Mouse (Mus musculus) heart, adult 11 months (tissue): ENCODE measurements around the gene Cdc42bpb.

Source experiments
- DNase-seq: peaks from one replicate; pipeline ENCODE4 v3.0.0; 2022

Cdc42bpb gene

GRCm38 (mm10) chr12:111377376-111377973 is at the start of gene Cdc42bpb:
Cdc42bpb (minus strand) TSS chr12:111377718.
- peak; percentile 100 for DNase-seq

GRCm38 (mm10) chr12:111425789-111426460 is 48.4 kb upstream of the Cdc42bpb start:
- peak; percentile 98 for DNase-seq

GRCm38 (mm10) chr12:111425258-111425657 is 47.7 kb upstream of the Cdc42bpb start:
- DNase-seq = peak; percentile 97

- DNase-seq = peak; percentile 85
These were observed 47.0 kb upstream of the Cdc42bpb start for GRCm38 (mm10) chr12:111424547-111424946.

GRCm38 (mm10) chr12:111423570-111424129 is 46.1 kb upstream of the Cdc42bpb start:
- DNase-seq = peak; percentile 89

GRCm38 (mm10) chr12:111422852-111423251 is 45.3 kb upstream of the Cdc42bpb start:
- DNase-seq = peak; percentile 88

GRCm38 (mm10) chr12:111420946-111421709 is 43.6 kb upstream of the Cdc42bpb start:
- DNase-seq = peak; percentile 88

GRCm38 (mm10) chr12:111419918-111420317 is 42.4 kb upstream of the Cdc42bpb start:
- no peak for DNase-seq

GRCm38 (mm10) chr12:111416921-111417779 is 39.6 kb upstream of the Cdc42bpb start, which contains the start of gene Exoc3l4:
Exoc3l4 (plus strand) TSS chr12:111417017.
- DNase-seq = peak; percentile 97

GRCm38 (mm10) chr12:111413300-111413699 is 35.8 kb upstream of the Cdc42bpb start:
- peak; percentile 99 for DNase-seq

GRCm38 (mm10) chr12:111412581-111413284 is 35.2 kb upstream of the Cdc42bpb start:
- no peak for DNase-seq

- peak; percentile 93 for DNase-seq
These were observed 34.3 kb upstream of the Cdc42bpb start for GRCm38 (mm10) chr12:111411631-111412355.

GRCm38 (mm10) chr12:111409583-111409982 is 32.1 kb upstream of the Cdc42bpb start:
- DNase-seq = no peak

GRCm38 (mm10) chr12:111406622-111407021 is 29.1 kb upstream of the Cdc42bpb start, which contains the start of gene Lbhd2:
Lbhd2 (plus strand) TSS chr12:111406809.
- no peak for DNase-seq

GRCm38 (mm10) chr12:111404880-111405279 is 27.4 kb upstream of the Cdc42bpb start:
- no peak for DNase-seq

- DNase-seq = no peak
These were observed 24.1 kb upstream of the Cdc42bpb start for GRCm38 (mm10) chr12:111401454-111402184.

- DNase-seq = no peak
These were observed 19.5 kb upstream of the Cdc42bpb start for GRCm38 (mm10) chr12:111396997-111397396.

- DNase-seq = no peak
These were observed 16.5 kb upstream of the Cdc42bpb start for GRCm38 (mm10) chr12:111394008-111394407.

GRCm38 (mm10) chr12:111387146-111387545 is 9.6 kb upstream of the Cdc42bpb start:
- no peak for DNase-seq

- DNase-seq = peak; percentile 99
These were observed 9.2 kb upstream of the Cdc42bpb start for GRCm38 (mm10) chr12:111386642-111387120.
